Mouse (Mus musculus) embryonic stem cell, embryonic (primary cell): ENCODE measurements around the gene Ilf3.

Source experiments
- CTCF ChIA-PET, 4 experiments: fragments of 300-600 bp in 2 of 4; fragments of 350-600 bp in 2 of 4; sonication (Branson Sonifier 250); formaldehyde crosslinking; loops; one replicate each; lab custom pipeline; 2022; ENCODE audit warnings: inconsistent platforms in 2 of 4; lab: Charles Lee
- POLR2A ChIA-PET, 4 experiments: fragments of 300-600 bp in 2 of 4; fragments of 350-600 bp in 2 of 4; sonication (Branson Sonifier 250); formaldehyde crosslinking; loops; one replicate each; lab custom pipeline; 2022; ENCODE audit warnings: antibody characterized with exemption in 4 of 4, inconsistent platforms in 1 of 4; lab: Charles Lee

Gene Ilf3

DNA sequence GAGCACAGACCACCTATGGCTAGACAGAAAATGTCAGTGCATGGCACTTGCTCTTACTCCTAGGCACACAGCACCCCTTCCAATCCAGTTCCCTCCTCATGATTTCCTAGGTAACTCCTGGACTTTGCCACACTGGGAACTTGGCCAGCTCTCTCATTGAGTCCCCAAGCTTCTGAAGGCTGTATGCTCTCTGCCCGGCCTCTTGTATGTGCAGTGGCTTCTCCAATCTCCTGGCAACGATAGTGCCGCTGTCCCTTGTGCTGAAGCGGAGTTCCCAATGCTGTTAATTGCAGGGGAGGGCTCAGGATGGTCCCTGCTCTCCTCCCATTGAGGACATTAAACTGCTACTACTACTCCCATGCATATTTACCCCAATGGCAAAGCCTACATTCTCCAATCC lies 40.3 kb downstream of the Ilf3 start:
- POLR2A ChIA-PET: interaction anchor here in 2 of 4 experiments (0.9 to 2.6 kb wide), 9 partner anchors 10 to 117 kb away, joined by 3 to 9 read pairs (median 4); partner anchors contain the start of gene Cdkn2d (in 1 of the 2)
- CTCF ChIA-PET: interaction anchor here in 1 of 4 experiments (1.0 to 1.2 kb wide), 2 partner anchors 24 to 51 kb away, joined by 3 to 4 read pairs; no protein-coding TSS in a partner anchor

- POLR2A ChIA-PET: interaction anchor here in 2 of 4 experiments (1.0 to 2.5 kb wide), 16 partner anchors 11 to 188 kb away, joined by 3 to 19 read pairs (median 4); partner anchors contain the start of genes Cdkn2d (in 1 of the 2) and Dnm2 (in 1 of the 2)
These were observed 41.0 kb downstream of the Ilf3 start for GRCm38 (mm10) chr9:21408624-21409023.

DNA sequence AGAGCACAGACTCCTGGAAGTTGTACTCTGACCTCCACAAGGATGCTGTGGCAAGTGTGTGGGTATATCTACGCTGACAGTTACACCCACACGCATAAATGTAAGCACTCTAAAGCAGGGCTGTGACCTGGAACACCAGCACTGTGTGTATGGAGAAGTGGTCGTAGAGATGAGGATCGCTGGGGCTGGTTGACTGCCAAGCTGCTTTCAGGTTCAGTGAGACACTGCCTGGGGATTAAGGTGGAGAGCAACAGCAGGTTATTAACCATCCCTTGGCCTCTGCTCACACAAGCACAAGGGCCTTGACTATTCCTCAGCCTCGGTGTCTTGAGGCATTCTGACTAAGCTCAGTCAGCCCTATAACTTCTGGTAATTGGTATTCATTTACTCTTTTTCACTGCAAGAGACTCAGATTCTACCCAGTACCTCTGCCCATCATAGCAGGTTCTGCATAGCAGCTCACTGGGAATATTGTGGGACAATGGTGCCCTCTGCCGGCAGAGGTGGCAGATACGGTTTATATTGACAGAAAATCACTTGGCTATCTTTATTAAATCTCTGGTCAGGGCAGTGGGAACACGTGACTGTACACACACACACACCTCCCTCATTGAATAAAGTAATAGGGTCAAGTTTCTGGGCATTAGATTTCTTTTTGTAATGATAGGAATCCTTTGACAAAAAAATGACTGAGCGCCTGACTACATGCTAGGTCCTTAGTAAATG lies 42.1 kb downstream of the Ilf3 start:
- ChIA-PET POLR2A (interaction anchor here in 3 of 4 experiments (0.6 to 2.5 kb wide), 26 partner anchors 10 to 278 kb away, joined by 3 to 19 read pairs (median 4); partner anchors contain the start of genes Cdkn2d (in 2 of the 3), Dnm2 (in 1 of the 3), Tmed1 (in 1 of the 3) and Tyk2 (in 1 of the 3)), CTCF (interaction anchor here (0.5 to 2.0 kb wide), 32 partner anchors 9 to 492 kb away, joined by 3 to 17 read pairs (median 3); partner anchors contain the start of gene Dnm2 (in 1 of the 4))

More at GRCm38 (mm10) chr9:21408624-21409023, 41.0 kb downstream of the Ilf3 start:
- CTCF ChIA-PET: interaction anchor here in 2 of 4 experiments (0.6 to 2.0 kb wide), 6 partner anchors 36 to 188 kb away, joined by 3 to 17 read pairs (median 8); no protein-coding TSS in a partner anchor

- ChIA-PET CTCF (interaction anchor here in 2 of 4 experiments (0.6 to 1.5 kb wide), 15 partner anchors 8 to 250 kb away, joined by 3 to 12 read pairs (median 5); partner anchors contain the start of gene Dnm2 (in 1 of the 2)), POLR2A (interaction anchor here (0.5 to 4.9 kb wide), 80 partner anchors 9 to 642 kb away, joined by 3 to 34 read pairs (median 4); partner anchors contain the start of genes Dnm2 (in 3 of the 4), Tmed1 (in 3 of the 4), Cdkn2d (in 2 of the 4) and Atg4d (in 1 of the 4))
These were observed 44.2 kb downstream of the Ilf3 start, which contains the start of gene Qtrt1 for GRCm38 (mm10) chr9:21411669-21412550. Gene Qtrt1 (plus strand): TSS chr9:21411837.

- ChIA-PET POLR2A (interaction anchor here (0.5 to 3.2 kb wide), 18 partner anchors 8 to 326 kb away, joined by 3 to 10 read pairs (median 4); partner anchors contain the start of genes Gm38431 (in 1 of the 4), Raver1 (in 1 of the 4) and Tmed1 (in 1 of the 4)), CTCF (interaction anchor here in 2 of 4 experiments (1.1 to 1.9 kb wide), 3 partner anchors 8 to 251 kb away, joined by 3 to 6 read pairs (median 4); no protein-coding TSS in a partner anchor)
These were observed 50.2 kb downstream of the Ilf3 start for GRCm38 (mm10) chr9:21417866-21418265.

GRCm38 (mm10) chr9:21419646-21420045 lies 52.0 kb downstream of the Ilf3 start:
- POLR2A ChIA-PET: interaction anchor here in 3 of 4 experiments (0.7 to 3.2 kb wide), 11 partner anchors 8 to 202 kb away, joined by 3 to 10 read pairs (median 4); partner anchors contain the start of gene Qtrt1 (in 1 of the 3)
- CTCF ChIA-PET: interaction anchor here in 1 of 4 experiments (1.1 to 1.2 kb wide), 3 partner anchors 8 to 126 kb away, joined by 3 to 4 read pairs (median 3); partner anchors contain the start of gene Qtrt1

GRCm38 (mm10) chr9:21424631-21425555 lies 57.2 kb downstream of the Ilf3 start, which contains the start of gene Dnm2:
Gene Dnm2 (plus strand): TSS chr9:21424908.
- CTCF ChIA-PET: interaction anchor here in 3 of 4 experiments (0.7 to 1.5 kb wide), 7 partner anchors 9 to 298 kb away, joined by 3 to 5 read pairs (median 4); partner anchors contain the start of genes Ldlr (in 1 of the 3) and Qtrt1 (in 1 of the 3)

DNA sequence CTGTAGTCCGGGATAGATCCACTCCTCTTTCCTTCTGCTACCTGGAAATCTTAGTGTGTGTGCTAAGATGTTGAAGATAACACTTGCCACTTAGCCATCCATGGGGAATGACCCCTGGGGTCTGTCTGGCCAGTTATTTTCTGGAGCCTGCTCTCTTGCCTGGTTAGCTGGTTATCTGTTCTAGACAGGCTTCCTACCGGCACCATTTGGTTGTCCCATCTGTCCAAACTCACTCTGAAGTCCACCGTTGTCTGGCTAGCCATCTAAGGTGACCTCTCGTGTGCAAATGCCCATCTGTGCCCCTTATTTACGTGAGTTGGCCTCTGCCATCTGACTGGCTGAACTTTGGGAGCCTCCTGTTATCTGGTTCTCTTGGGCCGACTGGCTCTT lies 57.9 kb downstream of the Ilf3 start:
- ChIA-PET POLR2A (interaction anchor here in 3 of 4 experiments (0.7 to 3.2 kb wide), 25 partner anchors 8 to 547 kb away, joined by 3 to 24 read pairs (median 4); partner anchors contain the start of genes Qtrt1 (in 2 of the 3), Tmed1 (in 2 of the 3), Carm1 (in 1 of the 3) and Cdkn2d (in 1 of the 3)), CTCF (interaction anchor here in 3 of 4 experiments (0.7 to 1.5 kb wide), 7 partner anchors 11 to 205 kb away, joined by 3 to 5 read pairs (median 3); partner anchors contain the start of genes Qtrt1 (in 1 of the 3) and Slc44a2 (in 1 of the 3))

More at GRCm38 (mm10) chr9:21424631-21425555, 57.2 kb downstream of the Ilf3 start, which contains the start of gene Dnm2:
- POLR2A ChIA-PET: interaction anchor here in 3 of 4 experiments (0.5 to 3.2 kb wide), 46 partner anchors 8 to 609 kb away, joined by 3 to 24 read pairs (median 4); partner anchors contain the start of genes Qtrt1 (in 3 of the 3), Tmed1 (in 2 of the 3), Carm1 (in 1 of the 3) and Cdkn2d (in 1 of the 3)

GRCm38 (mm10) chr9:21426013-21426412 lies 58.3 kb downstream of the Ilf3 start:
- POLR2A ChIA-PET: interaction anchor here in 3 of 4 experiments (0.6 to 3.2 kb wide), 21 partner anchors 8 to 801 kb away, joined by 3 to 22 read pairs (median 4); partner anchors contain the start of genes Tmed1 (in 2 of the 3) and Qtrt1 (in 1 of the 3)
- CTCF ChIA-PET: interaction anchor here in 3 of 4 experiments (0.7 to 1.5 kb wide), 5 partner anchors 16 to 106 kb away, joined by 3 to 5 read pairs (median 3); partner anchors contain the start of gene Slc44a2 (in 1 of the 3)

DNA sequence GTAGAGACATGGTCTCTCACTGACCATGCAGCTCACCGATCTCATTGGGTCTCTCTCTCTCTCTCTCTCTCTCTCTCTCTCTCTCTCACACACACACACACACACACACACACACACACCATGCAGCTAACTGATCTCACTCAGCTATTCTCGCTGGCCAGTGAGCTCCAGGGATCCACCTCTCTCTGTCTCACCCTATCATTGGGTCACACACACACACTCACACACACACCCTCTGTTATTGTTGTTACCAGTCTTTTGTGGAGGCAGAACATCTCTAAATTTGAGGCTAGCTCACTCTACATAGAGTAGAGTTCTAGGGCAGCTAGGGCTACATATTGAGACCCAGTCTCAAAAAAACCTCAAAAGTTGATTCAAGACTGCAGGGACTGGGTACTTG lies 58.9 kb downstream of the Ilf3 start:
- ChIA-PET POLR2A (interaction anchor here in 3 of 4 experiments (0.6 to 3.2 kb wide), 19 partner anchors 9 to 801 kb away, joined by 3 to 22 read pairs (median 4); partner anchors contain the start of genes Qtrt1 (in 1 of the 3) and Tmed1 (in 1 of the 3)), CTCF (interaction anchor here in 3 of 4 experiments (0.6 to 1.2 kb wide), 3 partner anchors 17 to 106 kb away, joined by 3 read pairs; partner anchors contain the start of gene Slc44a2 (in 1 of the 3))

DNA sequence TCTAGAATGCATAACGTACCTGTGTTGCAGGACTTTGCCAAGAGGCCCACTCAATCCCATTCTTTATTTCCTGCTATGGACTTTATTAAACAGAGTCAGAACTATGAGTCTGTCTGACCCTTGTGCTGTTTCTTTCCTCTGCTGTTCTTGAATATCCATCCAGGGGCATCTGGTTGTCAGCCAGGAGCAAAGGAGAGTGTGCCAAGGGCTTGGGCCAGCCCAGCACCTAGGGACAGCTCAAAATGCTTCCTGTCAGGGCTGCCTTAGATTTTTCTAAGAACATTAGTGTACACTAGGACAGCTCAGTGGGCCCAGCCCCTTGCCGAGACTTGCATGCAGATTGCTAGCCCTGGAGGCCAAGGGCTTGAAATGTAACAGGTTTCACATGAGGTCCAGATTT lies 60.1 kb downstream of the Ilf3 start:
- POLR2A ChIA-PET: interaction anchor here in 2 of 4 experiments (1.4 to 3.1 kb wide), 5 partner anchors 11 to 118 kb away, joined by 3 to 15 read pairs (median 6); partner anchors contain the start of gene Qtrt1 (in 1 of the 2)

GRCm38 (mm10) chr9:21428178-21428577 lies 60.5 kb downstream of the Ilf3 start:
- CTCF ChIA-PET: interaction anchor here in 1 of 4 experiments (1.6 kb wide), 1 partner anchor 17 kb away, joined by 4 read pairs; no protein-coding TSS in a partner anchor
- POLR2A ChIA-PET: interaction anchor here in 1 of 4 experiments (1.3 to 1.7 kb wide), 4 partner anchors 10 to 118 kb away, joined by 3 to 6 read pairs (median 4); no protein-coding TSS in a partner anchor

More for the DNA sequence above, 60.1 kb downstream of the Ilf3 start:
- CTCF ChIA-PET: no interaction called here

GRCm38 (mm10) chr9:21430724-21431123 lies 63.1 kb downstream of the Ilf3 start:
- ChIA-PET CTCF (interaction anchor here in 1 of 4 experiments (0.5 to 1.2 kb wide), 2 partner anchors 115 to 420 kb away, joined by 4 read pairs; no protein-coding TSS in a partner anchor), POLR2A (interaction anchor here in 2 of 4 experiments (0.5 to 4.7 kb wide), 13 partner anchors 9 to 180 kb away, joined by 3 to 35 read pairs (median 3); partner anchors contain the start of genes Carm1 (in 1 of the 2) and Qtrt1 (in 1 of the 2))

DNA sequence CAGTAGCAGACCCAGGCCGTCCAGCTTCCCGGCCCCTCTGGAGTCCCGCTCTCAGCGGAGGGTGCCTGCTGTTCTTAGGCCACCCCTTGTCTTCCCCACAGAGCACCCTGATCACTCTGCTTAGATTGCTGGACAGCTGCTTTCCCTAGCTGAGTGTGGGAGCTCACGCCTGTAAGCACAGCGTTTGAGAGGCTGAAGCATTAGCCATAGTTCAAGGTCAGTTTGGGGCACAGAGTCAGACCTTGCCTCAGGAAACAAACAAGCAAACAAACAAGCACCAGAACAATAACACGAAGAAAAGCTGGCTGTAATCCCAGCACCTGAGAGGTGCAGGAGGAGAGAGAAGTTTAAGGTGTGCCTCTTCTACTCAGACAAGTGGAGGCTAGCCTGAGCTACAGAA lies 64.4 kb downstream of the Ilf3 start:
- ChIA-PET POLR2A (interaction anchor here (0.5 to 4.7 kb wide), 54 partner anchors 8 to 430 kb away, joined by 3 to 35 read pairs (median 4); partner anchors contain the start of genes Carm1 (in 2 of the 4), Dnm2 (in 2 of the 4), Qtrt1 (in 2 of the 4) and Atg4d (in 1 of the 4)), CTCF (interaction anchor here (0.6 to 1.9 kb wide), 14 partner anchors 9 to 296 kb away, joined by 3 to 15 read pairs (median 4); partner anchors contain the start of gene Qtrt1 (in 1 of the 4))
